Mouse (Mus musculus): Measurements from ENCODE around the gene Commd2.

Commd2 gene
- long read RNA-seq, experiment 1, transcript Commd2-202 (5 exons, 2,992 nt) = major isoform, 25 of 27 reads
- long read RNA-seq, experiment 1, partial matches to known transcripts = 2 of 27 reads
- long read RNA-seq, experiment 1, other reads (novel, unspliced or antisense) = 0 of 27 reads
- long read RNA-seq, experiment 2, transcript Commd2-202 (5 exons, 2,992 nt) = major isoform, 31 of 33 reads
- long read RNA-seq, experiment 2, partial matches to known transcripts = 0 of 33 reads
- long read RNA-seq, experiment 2, other reads (novel, unspliced or antisense) = 0 of 33 reads

DNA sequence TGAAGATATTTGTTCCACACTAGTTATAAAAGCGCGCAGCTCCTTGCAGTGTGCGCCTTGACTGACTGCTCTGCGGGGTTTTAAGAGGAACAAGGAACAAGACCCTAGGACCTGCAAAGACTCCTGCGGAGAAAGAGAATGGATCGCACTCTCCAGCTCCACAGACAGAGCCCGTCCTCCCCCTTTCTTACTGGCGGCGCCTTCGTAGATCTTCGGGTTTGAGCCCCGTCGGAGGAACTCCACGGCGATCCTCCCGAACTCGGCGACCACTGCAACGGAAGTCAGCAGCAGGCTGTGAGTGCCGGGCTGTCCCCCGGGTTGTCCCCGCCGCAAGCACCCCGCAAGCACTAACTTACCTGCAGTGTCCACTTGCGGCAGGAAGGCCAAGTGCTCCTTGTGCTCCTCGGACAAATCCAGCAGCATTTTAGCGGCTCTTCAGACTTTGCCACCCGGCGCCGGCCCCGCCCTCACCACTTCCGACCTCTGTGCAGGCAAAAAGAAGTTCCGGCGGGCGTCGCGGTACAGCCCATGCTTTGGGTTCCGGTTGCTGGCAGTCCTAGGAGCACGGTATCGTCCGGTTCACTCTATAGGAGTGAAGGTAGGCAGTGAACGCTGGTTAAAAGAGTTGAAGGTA is at the start of gene Commd2:
Gene Commd2 (minus strand): TSS at position 485 of the 634 bp plus-strand sequence.
- intact Hi-C loops (cut with DNase I) = no loop called here

DNA sequence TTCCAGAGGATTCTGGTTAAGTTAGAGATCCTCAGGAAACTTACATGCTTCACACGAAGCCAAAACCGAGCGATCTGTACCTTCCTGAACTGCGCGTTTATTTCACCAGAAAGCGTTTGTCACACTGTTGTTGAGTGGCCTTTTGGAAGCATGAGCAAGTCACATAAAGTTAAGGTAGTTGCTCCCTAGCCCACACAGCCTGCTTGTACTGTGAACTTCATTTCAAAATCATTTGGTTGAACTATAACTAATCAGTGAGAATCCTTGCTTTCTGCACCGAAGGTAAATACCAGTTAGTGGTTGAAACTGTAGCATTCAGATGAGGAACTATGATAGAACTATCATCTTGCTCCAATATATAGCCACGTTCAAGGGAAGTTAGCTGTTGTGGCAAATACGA is 45.3 kb upstream of the Commd2 start:
- intact Hi-C loops (cut with DNase I) = no loop called here

DNA sequence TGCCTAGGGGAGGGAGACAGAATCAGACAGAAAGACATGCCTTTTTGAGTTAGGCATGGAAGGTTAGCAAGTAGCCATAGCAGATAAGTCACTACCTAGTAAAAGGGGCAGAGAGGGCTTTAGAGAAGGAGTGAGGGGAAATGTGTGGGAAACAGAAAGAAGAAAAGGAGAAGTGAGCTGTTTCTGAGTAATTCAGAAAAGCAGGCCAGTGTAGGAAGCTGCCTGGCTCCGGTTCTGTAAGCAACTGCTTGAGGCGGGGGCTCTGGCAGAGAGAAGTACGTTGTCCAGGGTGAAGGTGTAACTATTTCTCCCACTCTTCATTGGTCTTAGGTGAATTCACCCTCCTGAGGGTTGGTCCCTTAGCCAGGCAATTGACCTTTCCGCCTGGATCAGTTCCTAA is 44.7 kb upstream of the Commd2 start:
- intact Hi-C loops (cut with DNase I) = no loop called here

DNA sequence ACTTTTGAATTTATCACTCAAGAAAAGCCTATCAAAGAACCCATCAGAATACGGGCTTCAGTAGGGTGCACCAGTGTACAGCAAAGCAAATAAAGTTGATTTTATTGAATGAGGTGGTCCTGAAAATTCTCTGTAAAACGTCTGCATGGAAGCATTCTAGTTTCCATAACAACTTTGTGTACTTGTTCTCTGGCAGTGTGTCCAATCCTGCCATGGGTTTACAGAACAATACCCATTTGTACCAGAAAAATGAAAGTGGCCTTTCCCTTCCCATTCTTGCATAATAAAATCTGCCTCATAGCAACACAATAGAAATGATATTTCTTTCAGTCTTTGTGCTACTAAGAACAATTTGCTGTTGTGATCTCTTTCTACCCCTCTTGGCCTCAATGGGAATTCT is 41.2 kb upstream of the Commd2 start, which contains the start of gene Ankub1:
Gene Ankub1 (minus strand): TSS at position 81 of the 400 bp plus-strand sequence.
- intact Hi-C loops (cut with DNase I) = no loop called here

DNA sequence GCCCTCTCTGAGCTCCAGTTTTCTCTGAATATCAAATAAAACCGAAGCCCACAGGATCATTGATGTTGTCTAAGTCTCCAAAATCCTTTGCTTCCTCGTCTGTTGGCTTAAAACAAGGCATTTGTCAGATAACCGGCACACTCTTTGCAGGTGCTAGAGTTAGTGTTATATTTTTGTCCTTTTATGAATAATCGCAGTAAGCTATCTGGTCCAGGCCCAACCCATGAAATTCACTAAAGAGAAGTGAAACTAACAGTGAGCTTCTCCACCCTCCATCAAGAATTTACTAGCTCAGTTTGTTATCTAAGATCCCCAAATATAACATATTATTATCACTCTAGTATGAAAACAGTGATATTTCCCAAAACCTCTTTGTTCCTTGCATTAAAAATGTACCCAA is 40.3 kb upstream of the Commd2 start:
- intact Hi-C loops (cut with DNase I) = no loop called here

DNA sequence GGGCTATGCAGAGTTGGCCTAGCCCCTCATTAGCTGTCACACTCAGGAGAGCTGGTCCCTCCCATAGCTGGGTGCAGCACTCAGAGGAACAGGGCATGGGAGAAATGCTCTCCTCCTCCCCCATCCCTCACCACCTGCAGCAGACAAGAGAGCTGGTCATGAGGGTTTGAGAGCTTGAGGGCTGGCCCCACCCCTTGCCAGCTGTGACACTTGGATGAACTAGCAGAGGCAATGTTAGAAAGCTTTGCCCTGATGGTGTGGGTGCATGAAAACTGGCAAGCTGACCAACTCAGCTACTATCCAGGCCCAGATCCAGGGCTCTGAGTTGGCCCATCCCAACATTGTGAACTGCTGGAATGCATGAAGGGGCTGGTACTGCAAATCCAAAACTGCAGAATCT is 26.3 kb upstream of the Commd2 start:
- intact Hi-C loops (cut with DNase I) = no loop called here

DNA sequence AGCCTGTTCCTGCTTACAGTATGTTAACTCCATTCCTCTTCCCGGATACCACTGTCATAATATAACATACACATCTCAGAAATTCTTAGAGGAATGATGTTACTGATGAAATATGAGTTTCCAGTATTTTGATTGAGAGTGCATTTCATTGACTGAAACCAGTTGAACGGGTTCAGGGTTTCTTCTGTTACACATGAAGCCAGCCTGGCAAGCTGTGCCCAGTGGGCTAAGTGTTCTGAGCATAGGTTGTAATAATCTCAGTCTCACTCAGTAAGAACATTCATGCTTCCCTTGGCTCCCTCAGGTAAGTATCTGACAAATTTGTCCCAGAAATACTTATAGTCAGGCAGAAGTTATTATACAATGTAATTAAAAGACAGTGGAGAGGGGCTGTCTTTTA is 22.6 kb upstream of the Commd2 start:
- intact Hi-C loops (cut with DNase I) = no loop called here

DNA sequence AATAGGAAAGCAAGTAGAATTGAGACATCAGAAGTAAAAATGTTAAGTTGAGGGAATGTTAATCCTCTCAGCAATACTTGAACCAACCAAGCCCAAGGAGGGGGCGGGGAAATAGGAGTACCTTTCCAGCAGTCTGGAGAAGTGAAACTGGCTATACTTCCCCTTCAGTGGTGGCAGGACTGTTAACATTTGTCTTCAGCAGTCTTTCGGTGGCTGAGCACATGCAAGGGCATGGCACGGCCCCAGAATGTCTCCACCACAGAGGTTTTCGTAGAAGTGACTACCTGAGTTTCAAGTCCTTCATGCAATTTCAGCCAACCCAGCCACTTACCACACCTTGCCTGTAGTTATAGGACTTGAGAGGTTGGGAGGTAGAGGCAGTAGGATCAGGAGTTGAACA is 22.1 kb upstream of the Commd2 start:
- intact Hi-C loops (cut with DNase I) = no loop called here

DNA sequence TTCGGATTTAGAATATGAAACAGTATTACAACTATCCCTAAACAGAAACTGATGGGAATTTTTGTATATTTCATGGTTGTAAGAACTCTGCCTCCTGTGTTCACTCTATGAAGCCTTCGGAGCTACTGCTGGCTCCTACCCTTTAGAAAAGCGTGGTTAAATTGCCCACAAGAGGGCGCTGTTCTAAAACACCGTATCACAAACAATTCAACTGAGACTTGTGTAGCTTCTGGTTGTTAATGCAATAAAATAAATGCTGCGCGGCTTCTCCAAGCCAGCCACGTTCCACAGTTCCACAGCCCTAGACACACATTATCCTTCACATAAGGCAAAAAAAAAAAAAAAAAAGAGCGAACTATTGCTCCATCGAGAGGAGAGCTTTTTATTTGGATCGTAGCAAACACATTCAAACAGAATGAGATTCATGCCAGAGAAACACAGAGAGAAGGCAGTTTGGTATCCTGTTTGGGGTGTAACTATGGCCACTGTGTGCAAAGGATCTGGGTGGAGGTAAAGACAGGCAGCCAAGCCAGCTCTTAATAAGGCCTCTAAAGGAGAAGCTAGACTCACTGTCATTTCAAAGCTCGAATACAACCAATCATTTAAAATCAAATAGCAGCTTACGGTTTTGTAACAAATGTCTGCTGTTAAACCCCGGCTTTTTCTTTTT is 15.7 kb upstream of the Commd2 start:
- intact Hi-C loops (cut with DNase I) = loop anchor here (2.0 to 5.0 kb wide), 3 partner anchors 70 to 456 kb away; partner anchors contain the start of gene Rnf13

DNA sequence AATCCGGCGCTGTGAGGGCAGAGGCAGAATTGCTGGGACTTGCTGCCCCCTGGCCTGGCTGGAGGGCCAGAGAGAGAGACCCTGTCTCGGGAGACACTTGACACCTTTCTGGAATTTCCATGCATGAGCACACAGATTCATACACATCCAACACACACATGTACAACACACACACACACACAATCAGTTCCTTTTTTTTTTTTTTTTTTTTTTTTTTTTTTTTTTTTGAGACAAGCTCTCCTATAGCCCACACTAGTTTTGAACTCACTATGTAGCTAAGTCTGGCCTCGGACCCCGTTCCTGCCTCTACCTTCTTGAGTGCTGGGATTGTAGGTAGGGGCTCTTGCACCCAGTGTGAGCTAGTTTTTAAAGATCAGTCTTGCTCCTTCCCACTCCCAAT is 14.4 kb upstream of the Commd2 start:
- intact Hi-C loops (cut with DNase I) = loop anchor here (2.0 to 5.0 kb wide), 3 partner anchors 71 to 457 kb away; partner anchors contain the start of gene Rnf13

DNA sequence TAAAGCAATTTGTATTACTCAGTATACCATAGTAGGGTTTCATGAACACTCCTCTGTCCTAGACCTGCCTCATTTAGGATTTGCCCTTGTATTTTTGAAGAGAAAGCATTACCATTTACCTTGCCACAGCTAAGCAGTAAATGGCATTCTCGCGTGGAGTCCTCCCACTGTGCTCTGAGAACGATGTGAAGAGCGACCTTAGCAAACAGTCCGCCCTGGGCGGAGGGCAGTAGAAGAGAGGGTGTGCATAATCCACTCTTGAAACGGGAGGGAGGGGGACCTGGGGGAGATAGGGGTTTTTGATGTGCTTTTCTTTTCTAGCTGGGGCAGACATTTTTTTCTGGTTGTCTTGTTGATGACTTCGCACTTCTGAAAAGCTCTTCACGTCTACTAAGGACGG is 13.2 kb upstream of the Commd2 start:
- intact Hi-C loops (cut with DNase I) = loop anchor here (5.0 kb wide), 2 partner anchors 73 to 153 kb away; partner anchors contain the start of gene Rnf13

DNA sequence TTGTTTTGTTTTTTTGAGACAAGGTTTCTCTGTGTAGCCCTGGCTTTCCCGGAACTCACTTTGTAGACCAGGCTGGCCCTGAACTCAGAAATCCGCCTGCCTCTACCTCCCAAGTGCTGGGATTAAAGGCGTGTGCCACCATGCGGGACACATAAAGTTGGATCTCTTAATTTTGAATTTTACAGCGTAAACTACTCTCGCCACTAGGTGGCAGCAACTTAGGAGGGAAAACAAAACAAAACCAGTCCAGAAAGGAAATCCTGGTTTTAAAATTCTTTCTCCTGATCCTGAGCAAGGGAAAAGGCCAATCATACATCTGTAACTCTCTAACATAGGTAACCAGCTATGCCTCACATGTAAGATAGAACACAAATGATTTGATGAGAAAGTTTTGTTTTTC is 12.2 kb upstream of the Commd2 start:
- intact Hi-C loops (cut with DNase I) = no loop called here

DNA sequence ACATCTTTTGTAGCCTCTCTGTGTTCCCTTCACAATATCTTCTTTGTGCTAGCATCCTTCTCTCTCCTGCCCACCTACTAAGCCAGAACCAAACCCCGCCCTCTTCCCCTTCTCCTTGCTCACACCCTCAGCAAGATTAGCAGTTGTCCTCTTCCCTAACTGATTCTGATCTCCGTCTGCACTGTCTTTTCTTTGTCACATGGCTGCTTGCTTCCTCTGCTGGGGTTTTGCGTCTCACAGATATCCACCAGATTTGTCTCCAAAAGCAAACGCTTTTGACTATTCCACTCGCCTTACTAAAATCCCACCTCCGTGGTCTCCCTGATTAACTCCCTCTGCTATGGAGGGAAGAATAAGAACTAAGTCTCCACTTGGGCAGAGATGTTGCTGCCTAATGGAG is 7.1 kb upstream of the Commd2 start:
- intact Hi-C loops (cut with DNase I) = no loop called here

DNA sequence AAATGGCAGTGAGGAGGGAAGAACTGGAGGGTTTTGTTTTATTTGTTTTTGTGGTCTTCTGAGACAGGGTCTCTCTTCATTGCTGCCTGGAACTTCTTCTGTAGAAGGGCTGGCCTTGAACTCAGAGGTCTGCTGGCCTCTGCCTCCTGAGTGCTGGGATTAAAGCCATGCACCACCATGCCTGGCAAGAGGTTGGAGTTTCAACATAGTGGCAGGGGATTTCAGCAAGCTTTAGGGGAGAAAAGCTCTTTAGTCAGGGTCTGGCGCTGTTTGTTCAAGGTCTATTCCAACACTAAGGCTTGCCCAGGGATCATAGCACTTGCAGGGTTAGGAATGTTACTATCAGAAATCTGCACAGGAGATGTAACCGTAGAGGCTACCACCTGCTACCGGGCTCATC is 2.1 kb upstream of the Commd2 start:
- intact Hi-C loops (cut with DNase I) = no loop called here

DNA sequence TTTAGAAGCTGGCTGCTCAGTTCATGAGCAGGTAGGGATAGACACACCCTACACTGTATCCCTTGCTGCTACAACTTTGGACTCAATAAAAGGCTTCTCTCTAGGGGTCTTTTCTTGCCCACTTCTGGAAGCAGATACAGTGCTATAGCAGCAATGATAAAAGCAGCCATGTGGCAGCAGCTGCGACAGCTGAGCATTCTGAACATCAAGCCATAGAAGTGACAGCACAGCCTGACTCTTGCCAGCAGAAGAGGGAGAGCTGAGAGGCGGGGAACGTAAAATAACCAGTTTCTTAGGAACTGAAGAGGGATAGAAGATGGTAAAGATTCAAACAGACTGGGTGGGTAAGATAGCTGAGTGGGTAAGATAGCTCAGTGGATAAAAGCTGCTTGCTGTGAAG is 970 bp upstream of the Commd2 start:
- intact Hi-C loops (cut with DNase I) = no loop called here

DNA sequence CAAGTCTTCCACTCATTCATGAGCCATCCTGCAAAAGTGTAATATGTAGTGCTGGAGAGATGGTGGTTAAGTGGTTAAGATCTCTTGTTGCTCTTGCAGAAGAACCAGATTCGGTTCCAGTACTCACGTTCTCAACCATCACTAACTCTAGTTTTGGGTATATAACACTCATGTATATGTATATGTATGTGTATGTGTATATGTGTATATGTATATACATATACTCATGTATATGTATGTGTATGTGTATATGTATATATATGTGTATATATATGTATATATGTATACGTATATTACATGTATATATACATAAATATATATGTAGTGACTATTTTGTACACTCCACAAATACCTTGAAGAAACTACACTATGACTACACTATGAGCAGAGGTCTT is 347 bp upstream of the Commd2 start:
- intact Hi-C loops (cut with DNase I) = no loop called here

DNA sequence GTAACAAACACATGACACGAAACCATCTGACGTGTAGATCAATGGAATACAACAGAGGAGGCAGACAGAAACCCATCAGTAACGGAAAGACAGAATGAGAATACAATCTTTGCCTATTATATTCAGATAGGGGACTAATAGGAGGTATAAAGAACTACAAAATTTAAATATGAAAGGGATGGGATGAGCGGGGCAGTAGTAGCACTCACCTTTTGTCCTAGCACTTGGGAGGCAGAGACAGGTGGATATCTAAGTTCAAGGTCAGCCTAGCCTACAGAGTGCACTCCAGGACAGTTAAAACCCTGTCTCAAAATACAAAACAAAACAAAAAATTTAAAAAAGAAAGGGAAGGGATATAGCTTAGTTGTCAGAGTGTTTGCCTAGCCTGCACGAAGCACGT is 8.3 kb downstream of the Commd2 start:
- intact Hi-C loops (cut with DNase I) = no loop called here

DNA sequence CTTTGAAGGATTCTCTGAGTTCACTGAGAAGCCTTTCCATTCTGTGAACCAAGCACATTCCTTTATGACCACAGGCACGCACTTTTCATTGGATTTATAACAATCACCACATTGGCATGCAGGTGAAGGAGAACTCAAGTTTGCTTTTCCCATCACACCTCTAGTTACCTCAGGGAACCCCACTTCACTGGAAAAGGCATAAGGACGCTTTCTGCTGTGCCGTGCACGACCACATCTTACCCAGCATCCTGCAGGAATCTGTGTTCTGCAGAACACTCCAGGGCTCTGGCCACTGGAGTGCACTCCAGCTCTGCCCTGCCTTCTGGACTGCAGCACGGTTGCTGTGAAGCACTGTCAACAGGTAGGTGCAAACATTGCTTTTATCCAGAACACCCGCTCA is 13.9 kb downstream of the Commd2 start:
- intact Hi-C loops (cut with DNase I) = no loop called here

DNA sequence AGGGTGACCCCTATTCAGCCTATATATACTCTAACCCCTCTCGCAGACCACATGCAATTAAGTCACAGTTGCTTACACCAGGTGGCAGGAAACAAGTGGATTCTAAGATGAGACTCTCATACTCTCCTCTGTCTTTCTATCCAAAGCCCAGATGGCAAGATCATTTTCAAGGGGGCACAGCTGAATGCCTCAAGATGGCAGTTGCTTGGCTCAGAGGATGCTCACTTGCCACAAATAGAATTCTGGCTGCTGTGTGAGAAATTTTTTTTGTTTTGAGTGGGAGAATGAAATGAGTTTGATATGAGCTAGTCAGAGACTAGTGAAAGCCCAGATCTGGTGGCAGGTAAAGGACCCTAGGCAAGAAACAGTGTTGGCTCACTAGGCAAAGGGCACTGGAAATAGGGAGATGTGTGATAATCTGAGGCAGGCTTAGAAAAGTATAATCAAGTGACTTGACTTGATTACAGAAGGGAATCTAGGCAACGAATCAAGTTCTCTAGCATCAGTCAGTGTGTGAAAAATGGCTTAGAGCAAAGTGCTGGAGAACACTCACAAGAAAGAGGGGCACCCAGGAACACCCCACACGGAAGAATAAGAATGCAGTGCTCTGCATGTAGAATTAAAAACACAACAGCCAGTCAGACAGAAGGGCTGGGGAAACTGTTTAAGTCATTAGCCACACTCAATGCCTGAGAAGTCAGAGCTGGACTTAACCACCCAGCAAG is 16.6 kb downstream of the Commd2 start:
- intact Hi-C loops (cut with DNase I) = no loop called here

DNA sequence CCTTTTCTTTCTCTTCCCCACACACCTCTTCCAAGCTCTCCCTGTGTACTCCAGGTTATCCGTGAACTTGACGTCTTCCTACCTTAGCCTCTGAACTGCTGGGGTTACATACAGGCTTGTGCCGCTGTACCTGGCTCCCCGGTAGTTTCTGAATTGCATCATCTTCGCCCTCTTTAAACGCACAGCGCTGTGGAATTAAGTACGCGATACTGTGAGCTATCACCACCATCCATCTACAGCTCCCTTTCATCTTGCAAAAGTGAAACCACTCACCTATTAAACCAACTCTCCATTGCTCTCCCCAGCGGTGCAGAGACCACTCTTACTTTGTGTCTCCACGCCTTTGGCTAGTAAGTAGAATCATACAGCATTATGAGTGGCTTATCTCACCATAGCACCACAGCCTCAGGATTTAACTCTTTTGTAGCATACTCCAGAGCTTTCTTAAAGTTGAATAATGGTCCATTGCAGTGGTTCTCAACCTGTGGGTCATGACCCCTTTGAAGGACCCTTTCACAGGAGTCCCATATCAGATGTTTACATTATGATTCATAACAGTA is 24.5 kb downstream of the Commd2 start:
- intact Hi-C loops (cut with DNase I) = loop anchor here (10.0 kb wide), 1 partner anchor 362 kb away; no protein-coding TSS in a partner anchor

DNA sequence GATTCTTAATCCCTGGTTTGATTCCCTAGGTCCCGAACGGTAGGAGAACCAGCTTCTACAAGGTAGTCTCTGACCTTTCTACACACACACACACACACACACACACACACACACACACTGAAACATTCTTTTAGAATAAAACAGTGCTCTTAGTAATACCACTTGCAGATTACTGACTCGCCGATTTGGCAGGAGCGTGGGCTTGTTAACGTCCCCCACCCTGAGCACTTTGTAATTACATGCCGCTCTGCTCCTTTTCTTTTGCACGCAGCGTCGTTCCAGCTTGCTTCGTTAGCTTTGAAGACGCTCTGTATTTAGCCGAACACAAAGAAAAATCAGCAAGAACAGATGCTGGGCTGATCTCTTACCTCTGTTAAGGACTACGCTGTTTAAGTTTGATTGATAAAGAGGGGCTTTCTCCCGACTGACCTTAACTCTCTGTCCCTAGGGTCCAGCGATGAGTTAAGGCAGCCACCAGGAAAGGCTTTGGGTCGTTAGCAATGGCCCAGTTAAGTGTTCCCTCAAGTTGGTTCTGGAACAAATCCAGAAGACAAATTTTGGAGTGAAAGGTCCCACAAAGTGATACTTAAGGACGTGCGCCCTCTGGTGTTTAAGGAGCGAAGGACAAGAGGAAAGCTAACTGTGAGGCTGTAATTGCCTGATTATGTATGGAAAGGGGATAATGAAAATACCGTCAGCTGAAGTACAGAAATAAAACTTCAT is 26.1 kb downstream of the Commd2 start:
- intact Hi-C loops (cut with DNase I) = loop anchor here (10.0 kb wide), 1 partner anchor 361 kb away; no protein-coding TSS in a partner anchor
